Mouse (Mus musculus): ENCODE data around the gene Cers2.
A peak's percentile ranks its signal among the peaks of the same experiment; 100 is the strongest.
"Not testable (repeated sequence)": the region's sequence is repeated elsewhere in the genome, so short reads cannot be mapped to it uniquely, and the experiment has no call there.

Gene Cers2

DNA sequence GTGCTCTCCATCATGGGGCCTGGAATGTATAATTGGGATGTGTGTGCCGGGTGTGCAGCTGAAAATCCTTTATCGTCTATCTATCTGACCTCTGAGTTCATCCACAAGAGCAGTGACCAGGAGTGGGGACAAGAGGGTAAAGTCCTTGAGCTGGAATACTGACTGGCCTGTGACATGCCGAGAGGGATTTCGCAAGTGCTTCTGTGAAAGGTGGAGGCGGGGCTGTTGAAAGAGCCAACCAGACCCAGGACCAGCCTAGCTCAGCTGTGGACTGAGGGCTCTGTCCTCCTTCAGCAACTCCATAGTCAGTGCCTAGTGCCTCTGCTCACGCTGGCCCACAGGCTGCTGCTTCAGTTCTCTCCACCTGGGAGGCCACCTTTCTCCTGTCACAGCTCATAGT is 4.0 kb downstream of the Cers2 start:
- no peak for DNase-seq (ENCODE audit: low read depth, low spot score)

DNA sequence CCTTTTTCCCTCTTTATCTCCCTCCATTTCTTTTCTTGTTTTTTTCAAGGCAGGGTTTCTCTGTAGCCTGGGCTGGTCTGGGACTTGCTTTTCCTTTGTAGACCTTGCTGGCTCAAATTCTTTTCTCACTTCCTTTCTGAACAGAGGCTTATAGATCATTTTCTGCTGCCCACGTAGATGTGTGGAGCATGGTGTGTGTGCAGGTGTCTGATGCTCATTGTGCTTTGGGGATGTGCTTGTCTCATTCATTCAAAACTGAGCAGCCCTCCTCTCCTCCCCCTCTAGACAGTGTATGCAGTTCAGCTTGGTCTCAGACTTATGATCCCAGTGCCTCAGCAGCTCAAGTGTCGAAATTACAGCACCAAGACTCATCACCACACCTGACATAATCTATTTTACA is 4.5 kb downstream of the Cers2 start:
- no peak for DNase-seq (ENCODE audit: low read depth, low spot score)

DNA sequence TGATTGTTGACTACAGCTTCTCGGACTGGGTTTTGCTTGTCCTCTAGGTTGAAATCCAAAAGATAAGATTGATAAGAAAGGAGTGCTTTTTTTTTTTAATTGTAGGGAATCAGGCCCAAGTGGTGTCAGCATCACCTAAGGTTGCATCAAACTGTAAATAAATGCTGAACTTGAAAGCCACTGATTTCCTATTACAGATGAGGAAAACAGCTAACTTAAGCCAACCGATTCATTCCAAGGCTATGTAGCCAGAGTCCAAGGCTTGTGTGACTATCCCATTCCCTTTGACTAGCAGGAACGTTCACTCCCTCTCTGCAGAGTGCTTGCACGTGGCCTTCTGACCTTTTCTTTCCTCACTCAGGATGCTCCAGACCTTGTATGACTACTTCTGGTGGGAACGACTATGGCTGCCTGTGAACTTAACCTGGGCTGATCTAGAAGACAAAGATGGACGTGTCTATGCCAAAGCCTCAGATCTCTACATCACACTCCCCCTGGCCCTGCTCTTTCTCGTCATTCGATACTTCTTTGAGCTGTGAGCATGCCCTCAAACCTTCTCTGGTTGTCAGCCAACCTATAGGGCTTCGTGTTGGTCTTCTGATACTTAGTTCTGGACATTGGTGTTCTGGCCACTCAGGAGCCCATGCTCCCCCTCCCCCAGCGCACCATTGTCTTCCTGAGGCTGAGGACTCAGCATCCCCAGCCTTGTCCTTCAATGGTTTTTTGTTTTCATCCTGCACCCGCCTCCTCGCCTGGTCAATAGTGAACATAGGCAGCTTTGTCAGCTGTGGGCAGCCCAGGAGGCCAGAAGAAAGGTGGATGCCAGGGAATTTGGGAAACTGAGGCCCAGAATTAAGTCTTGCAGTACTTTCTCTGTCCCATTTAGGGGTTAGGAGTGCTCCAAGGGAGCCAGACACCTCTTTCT is 5.4 kb downstream of the Cers2 start:
- DNase-seq (ENCODE audit: low read depth, low spot score) = no peak

DNA sequence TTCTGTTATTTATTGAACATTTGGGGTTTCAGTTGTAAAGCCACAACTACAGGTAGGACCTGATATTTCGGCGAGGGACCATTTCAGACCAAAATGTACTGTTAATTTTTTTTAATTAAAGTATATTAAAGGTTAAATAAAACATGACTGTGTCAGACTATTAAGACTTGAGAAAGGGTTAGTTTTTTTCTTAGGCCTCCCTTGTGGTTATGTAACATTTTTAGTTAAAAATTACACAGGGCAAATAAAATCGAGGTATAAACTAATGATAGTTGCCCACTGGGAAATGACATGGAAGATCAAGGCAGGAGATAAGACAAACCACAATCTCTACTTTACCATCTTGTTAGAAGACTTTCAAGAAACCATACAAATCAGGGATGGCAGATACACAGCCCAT is 8.8 kb downstream of the Cers2 start:
- DNase-seq (ENCODE audit: low read depth, low spot score) = no peak

DNA sequence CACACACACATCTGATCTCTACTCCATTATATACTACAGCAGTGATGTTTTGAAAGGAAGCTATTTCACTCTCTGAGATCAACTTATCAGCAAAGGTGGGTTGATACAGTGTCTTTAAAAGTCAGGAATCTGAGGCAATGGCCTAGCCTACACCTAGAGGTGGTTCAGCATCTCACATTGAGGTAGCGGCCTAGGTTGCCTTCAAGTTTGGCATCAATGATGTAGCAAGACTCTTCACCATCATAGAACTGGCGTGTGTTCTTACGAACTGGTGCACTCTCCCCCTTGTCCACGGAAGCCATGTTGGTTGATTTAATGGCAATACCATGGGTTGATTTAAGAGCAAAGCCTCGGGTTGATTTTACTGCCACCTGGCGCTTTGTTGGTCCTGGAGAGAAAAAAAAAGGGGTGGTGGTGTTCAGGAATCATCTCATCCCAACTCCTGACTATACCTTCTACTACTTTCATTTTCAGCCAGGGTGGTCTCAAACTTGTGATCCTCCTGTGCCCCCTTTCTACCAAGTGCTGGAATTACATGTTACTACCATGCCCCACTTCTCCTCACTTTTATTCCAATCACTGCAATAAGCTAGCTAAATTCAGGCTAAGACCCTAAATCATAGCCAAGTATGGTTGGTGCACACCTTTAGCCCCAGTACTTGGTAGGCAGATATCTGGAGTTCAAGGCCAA is 10.0 kb downstream of the Cers2 start:
- DNase-seq (ENCODE audit: low read depth, low spot score) = no peak

DNA sequence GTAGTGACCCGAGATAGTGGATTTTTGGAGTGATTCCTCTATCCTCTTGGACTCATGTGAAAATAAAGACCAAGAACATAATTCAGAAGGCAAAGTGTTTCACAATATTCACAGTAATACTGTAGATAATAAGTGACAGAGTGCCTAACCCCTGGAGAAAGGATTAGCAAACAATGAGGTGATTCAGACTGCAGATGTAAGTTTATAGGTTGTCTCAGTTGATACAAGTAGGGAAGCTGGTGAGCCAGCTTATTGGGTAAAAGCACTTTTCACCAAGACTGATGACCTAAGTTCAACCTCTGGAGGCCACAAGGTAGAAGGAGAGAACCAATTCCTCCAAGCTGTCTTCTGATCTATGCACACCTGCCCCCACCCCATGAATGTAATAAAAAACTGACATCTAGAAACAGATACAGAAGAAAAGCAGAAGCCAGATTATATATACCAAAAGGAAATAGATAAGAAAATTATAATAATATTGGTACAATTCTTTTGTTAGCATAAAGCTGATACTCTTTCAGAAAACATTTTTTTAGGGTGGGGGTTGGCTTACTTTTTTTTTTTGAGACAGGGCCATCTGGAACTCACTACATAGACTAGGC is 14.3 kb downstream of the Cers2 start:
- DNase-seq (ENCODE audit: low read depth, low spot score) = no peak

DNA sequence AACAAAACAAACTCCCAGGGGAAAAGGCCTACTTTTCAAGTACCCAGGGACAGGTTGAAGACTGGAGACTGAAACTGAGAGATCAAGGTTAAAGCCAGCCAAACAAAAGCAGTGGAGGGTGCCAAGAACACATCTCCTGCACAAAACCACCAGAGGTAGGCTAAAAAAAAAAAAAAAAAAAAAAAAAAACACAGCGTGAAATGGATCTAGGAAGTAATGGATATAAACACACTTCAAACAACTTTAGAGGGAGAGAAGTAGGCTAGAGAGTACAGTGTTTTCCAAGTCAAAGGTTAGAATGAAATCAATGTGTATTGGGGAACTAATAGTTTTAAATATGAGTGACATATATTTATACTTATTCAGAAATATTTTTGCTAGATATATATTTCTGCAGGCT is 16.9 kb downstream of the Cers2 start:
- DNase-seq (ENCODE audit: low read depth, low spot score) = no peak

DNA sequence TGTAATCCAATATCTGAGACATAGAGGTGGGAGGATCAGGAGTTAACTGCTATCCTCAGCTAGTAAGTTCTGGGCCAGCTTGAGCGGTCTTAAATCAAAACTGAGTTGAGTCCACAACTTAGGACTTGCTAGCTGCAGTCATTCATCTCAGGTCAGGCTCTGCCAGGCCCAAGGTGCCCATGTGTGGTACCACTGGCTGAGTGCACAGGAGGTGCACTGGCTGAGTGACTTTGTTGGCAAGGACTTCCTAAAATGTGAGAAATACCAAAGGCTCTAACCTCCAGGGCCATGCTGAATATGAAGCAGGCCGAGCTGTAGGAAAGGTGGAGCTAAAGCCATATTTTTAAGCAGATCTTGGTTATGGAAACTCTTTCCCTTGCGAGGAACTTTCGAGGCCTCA is 22.8 kb downstream of the Cers2 start:
- no peak for DNase-seq (ENCODE audit: low read depth, low spot score)

DNA sequence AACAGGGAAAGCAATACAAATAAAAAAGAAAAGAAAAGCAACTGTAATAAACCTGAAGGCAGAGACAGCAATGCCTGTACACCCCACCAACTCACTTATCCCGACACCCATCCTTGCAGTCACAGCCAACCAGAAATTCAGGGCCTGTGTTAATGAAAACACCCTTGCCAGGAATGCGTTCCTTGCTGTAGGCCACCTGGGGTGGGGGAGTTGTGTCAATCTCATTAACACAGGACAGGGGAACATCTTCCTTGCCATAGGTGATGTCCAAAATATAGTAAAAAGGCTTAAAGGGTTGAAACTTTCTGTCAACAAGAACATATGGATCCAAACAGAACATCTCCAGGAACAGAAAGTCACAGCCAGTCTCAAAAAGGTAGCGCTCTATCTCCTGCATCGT is 23.7 kb downstream of the Cers2 start:
- DNase-seq (ENCODE audit: low read depth, low spot score) = no peak

DNA sequence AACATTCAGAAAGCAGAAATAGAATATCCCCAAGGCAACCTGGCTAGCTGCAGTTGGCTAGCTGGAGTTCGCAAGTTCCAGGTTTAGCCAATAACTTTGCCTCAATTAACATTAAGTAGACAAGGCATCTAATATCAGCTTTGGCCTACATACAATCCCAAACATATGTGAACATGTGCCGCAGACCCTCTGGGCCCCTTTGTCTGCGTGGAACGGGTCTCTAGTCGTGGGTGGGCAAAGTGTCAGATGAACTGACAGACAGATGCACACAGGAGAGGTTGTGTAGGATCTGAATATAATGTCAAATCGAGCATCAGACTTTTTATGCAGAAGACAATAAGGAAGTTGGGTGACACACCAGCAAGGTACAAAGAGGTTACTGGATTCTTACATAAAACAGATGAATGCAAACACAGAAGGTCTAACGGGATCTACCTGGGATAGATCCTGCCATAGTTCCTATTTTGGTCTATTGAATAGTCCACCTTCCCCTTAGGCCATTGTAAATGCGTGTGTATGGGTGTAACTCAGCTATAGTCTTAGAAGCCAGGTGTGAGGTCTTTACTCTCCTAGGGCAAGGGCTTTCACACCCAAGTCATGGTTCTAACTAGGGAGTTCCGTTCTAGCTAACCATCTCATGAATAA is 28.9 kb downstream of the Cers2 start:
- DNase-seq (ENCODE audit: low read depth, low spot score) = not testable (repeated sequence)

DNA sequence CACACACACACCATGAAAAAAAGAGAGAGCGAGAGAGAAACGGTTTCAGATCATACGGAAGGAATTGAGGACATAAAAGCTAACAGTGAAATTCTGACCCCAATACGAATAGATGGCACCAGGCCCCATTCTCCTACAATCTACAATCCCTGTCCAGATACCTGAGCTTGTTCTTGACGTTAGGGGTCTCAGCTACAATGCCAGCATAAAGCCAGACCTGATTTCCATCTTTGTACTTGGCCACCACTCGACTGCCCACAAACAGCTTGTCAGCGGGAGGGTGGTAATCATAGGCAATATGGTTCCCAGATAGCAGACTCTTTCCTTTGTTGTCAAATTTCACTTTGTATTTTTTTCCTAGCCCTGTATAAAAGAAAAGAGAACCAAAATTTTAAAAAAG is 31.9 kb downstream of the Cers2 start:
- no peak for DNase-seq (ENCODE audit: low read depth, low spot score)

DNA sequence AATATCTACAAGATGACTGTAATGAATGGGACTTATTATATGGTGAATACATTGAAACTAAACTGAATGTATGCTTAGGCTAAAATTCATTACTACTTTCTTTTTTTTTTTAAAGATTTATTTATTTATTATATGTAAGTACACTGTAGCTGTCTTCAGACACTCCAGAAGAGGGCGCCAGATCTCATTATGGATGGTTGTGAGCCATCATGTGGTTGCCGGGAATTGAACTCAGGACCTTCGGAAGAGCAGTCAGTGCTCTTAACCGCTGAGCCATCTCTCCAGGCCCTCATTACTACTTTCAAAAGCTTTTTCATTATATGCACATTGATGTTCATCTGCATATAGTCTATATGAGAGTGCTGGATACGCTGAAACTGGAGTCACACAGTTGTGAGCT is 33.8 kb downstream of the Cers2 start:
- DNase-seq (ENCODE audit: low read depth, low spot score) = not testable (repeated sequence)

DNA sequence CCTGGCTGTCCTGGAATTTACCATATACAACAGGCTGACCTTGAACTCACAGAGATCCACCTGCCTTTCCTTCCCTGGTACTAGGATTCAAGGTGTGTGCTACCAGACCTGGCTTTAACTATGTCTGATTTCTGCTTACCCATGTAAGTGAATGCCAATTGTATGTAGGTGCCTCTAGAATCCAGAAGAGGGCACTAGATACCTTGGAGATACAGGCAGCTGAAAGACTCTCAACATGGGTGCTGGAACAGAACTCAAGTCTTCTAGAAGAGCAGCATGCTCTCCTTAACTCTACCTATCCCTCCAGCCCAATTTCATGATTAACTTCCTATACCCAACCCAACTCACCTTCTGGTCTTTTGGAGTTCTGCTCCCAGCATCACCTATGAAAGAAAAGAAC is 34.9 kb downstream of the Cers2 start:
- peak; percentile 33 for DNase-seq (ENCODE audit: low read depth, low spot score)

DNA sequence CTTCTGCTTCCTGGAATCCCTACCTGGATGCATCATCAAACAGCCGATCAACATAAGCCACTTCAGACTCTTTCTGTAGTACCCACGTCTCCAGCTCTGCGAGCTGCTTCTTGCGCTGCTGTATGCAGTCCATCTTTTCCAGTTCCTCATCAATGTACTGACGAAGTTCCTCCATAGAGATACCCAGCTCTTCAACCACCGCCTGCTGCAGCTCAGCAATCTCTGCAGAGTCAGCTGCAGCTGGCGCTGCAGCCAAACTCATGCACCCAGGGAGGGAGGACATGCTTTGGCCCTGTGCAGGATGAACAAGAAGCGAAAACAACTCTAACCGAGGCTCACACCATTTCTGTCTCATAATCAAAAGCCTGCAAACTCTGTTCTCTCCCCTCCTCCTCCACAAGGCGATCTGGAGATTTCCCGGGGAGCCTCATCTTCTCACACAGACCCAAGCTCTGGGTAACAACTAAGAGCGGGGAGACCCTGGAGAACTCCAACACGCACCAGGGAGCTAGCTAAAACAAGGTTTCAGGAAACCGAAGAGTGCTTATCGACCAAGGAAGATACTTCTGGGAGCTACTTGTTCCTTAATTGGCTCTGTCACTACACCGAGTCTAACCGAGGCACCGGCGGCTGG is 41.4 kb downstream of the Cers2 start:
- not testable (repeated sequence) for DNase-seq (ENCODE audit: low read depth, low spot score)

DNA sequence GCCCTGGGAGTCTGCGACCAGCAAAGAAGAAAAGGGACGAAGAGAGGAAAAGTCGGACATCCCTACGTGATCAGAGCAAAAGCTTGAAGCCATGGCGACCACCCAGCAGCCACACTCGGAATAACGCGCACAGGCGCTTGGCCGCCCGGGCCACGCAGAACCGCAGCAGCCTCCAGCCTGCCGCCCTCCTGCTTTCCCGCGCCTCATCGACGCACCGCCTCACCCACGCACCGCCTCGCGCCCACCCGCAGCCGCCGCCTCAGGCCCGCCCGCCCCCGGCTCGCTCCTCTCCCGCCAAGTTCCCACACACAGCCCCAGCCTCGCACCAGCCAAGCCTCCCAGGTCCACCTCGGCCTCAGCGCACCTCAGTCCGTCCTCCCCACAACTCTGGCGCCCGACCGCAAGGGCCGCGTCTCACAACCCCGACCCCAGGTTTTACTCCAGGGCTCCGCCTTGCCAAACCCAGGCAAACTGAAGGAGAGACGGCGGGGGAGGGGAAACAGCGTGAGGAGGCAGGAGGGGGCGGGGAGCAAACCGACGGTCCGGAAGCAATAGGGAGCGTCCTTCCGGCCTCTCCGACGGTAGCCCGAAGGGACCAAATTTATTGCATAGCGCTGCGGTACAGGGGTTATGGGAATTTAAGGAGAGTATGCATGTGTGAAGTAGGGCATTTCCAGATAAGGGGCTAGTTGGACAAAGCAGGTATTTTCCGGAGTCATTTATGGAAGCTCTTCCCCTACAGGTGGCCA is 42.3 kb downstream of the Cers2 start, which contains the start of gene Setdb1:
Gene Setdb1, minus strand, starts transcription at position 502 of the 749 bp plus-strand sequence.
- peak; percentile 94 for DNase-seq (ENCODE audit: low read depth, low spot score)

DNA sequence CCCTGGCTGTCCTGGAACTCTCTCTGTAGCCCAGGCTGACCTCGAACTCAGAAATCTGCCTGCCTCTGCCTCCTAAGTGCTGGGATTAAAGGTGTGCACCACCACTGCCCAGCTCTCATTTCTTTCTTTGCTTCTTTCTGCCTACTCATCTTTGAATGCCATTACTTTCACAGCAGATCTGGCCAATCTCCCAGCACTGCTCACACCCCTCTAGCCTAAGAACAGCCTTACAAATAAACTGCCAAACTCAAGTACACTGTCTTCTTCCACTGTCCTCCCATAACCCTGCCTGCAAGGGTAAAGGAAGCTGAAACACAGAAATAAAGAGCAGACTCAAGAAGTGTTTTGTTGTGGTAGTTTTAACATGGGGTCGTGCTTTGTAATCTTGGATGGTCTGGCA is 43.2 kb downstream of the Cers2 start:
- no peak for DNase-seq (ENCODE audit: low read depth, low spot score)

DNA sequence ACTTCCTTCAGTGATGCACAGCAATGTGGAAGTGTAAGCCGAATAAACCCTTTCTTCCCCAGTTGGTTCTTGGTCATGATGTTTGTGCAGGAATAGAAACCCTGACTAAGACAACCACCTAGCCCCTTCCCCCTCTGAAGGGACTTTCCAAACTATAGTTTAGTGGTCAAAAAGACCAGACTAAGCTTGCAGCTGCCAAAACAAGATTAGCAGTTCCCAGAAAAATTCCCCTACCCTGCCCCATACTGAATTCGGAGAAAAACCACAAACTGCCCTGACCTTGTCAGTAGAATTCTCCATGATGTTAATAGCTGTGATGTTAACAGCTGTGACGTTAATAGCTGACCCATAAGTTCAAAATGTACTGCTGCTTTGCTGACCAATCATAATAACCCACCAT is 45.7 kb downstream of the Cers2 start:
- DNase-seq (ENCODE audit: low read depth, low spot score) = not testable (repeated sequence)

DNA sequence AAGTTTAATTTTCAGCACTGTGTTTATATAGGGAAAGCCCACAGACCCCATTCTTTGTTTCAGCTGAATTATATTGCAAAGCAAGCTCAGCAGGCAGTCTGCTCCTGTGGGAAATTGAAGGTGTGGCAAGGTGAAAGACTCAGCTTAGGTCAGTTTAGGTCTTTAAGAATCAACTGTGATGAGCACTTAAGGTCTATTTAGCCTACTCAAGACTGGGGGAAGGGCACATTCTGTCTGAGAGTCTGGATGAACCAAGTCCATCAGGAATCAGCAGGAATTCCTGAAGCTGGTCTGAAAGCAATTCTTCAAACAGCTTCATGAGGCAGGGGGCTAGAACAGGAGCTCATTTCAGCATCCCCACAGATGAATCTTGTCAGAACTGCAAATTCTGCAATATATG is 55.5 kb downstream of the Cers2 start:
- no peak for DNase-seq (ENCODE audit: low read depth, low spot score)

Data from retina, postnatal 7 days (tissue).